Mouse (Mus musculus) midbrain, embryonic 11.5 days (tissue): ENCODE measurements around the gene Atg7. TPM values are rescaled to one million over a fixed set of nuclear protein-coding genes. Genes with fewer than 3 reads are reported as not detected.

Experiments
- ATAC-seq: fragments of 200-750 bp; cut with Nextera tagmentation; 2 replicates; pipeline ENCODE4 v1.8.0; 2017; ENCODE audit warnings: moderate TSS enrichment, moderate library complexity; ENCODE audit not compliant: low FRiP score
- DNase-seq: peaks from one replicate; pipeline ENCODE4 v3.0.0; 2015; ENCODE audit warnings: low spot score; ENCODE audit errors: missing footprints
- H3K27ac ChIP-seq: fragments of 300-500 bp; sonication (generic); 2 replicates; pipeline ENCODE4 v1.5.1; 2014; ENCODE audit warnings: low read depth, low read length
- H3K27me3 ChIP-seq: fragments of 300-500 bp; sonication (generic); 2 replicates; pipeline ENCODE4 v1.6.1; 2014; ENCODE audit warnings: mild to moderate bottlenecking, low read length, moderate library complexity, mixed read lengths; ENCODE audit not compliant: control insufficient read depth, insufficient read depth
- H3K36me3 ChIP-seq: fragments of 300-500 bp; sonication (generic); 2 replicates; pipeline ENCODE4 v1.6.1; 2014; ENCODE audit warnings: mild to moderate bottlenecking, low read length, moderate library complexity, mixed read lengths; ENCODE audit not compliant: control insufficient read depth, insufficient read depth
- H3K4me1 ChIP-seq: fragments of 300-500 bp; sonication (generic); 2 replicates; pipeline ENCODE4 v1.6.1; 2014; ENCODE audit warnings: low read length; ENCODE audit not compliant: control insufficient read depth, insufficient read depth
- H3K4me2 ChIP-seq: fragments of 300-500 bp; sonication (generic); 2 replicates; pipeline ENCODE4 v1.6.1; 2014; ENCODE audit warnings: mild to moderate bottlenecking, moderate library complexity
- H3K4me3 ChIP-seq: fragments of 300-500 bp; sonication (generic); 2 replicates; pipeline ENCODE4 v1.5.1; 2014; ENCODE audit warnings: low read depth, low read length
- H3K9ac ChIP-seq: fragments of 300-500 bp; sonication (generic); 2 replicates; pipeline ENCODE4 v1.6.1; 2014; ENCODE audit warnings: low read length
- H3K9me3 ChIP-seq: fragments of 300-500 bp; sonication (generic); 2 replicates; pipeline ENCODE4 v1.6.1; 2016; ENCODE audit warnings: low read length; ENCODE audit not compliant: control insufficient read depth
- WGBS: fragments of 180-500 bp; shearing (Covaris S2); extraction: QIAGEN DNeasy Blood & Tissue Kit; methylation state at CpG from one replicate; pipeline ENCODE4 v1.1.7; 2014; 5-methylcytosine and 5-hydroxymethylcytosine counted together
- polyA plus RNA-seq: library from polyadenylated mRNA; unstranded; fragments of >200 nt; fragmentation: Nextera tagmentation; extraction: Ambion mirVana; gene quantifications from 2 replicates; pipeline ENCODE4 v1.2.1, GENCODE M21; 2014

The Atg7 gene
- polyA plus RNA-seq, 1 experiment from 2014 or later = 17.6 TPM

- ATAC-seq (no peak), DNase-seq (peak; percentile 62)
- 83% methylated on average over 3 of the region's 3 CpGs for WGBS
- Histone ChIP-seq H3K27ac (no peak overlapping the region), H3K4me3 (no peak overlapping the region), H3K36me3 (no peaks in the 10 kb centered on the region), H3K4me1 (no peaks in the 10 kb centered on the region; the same call in 1 of the 2 replicates), H3K27me3 (peaks cover 4% of the 10 kb centered on the region; the same call in 1 of the 2 replicates), H3K9me3 (no peaks in the 10 kb centered on the region), H3K4me2 (no peak overlapping the region), H3K9ac (no peak overlapping the region)
Observed at GRCm38 (mm10) chr6:114735054-114735453, 92.2 kb downstream of the Atg7 start.

- H3K4me3 ChIP-seq = no peak overlapping the region
- no peak overlapping the region for H3K27ac ChIP-seq
- no peak overlapping the region for H3K4me2 ChIP-seq
- DNase-seq (peak; percentile 53), ATAC-seq (no peak)
- H3K4me1 ChIP-seq = no peaks in the 10 kb centered on the region; the same call in 1 of the 2 replicates
- no peaks in the 10 kb centered on the region for H3K36me3 ChIP-seq
- 93% methylated on average over 9 of the region's 9 CpGs for WGBS
- peaks cover 4% of the 10 kb centered on the region; the same call in 1 of the 2 replicates for H3K27me3 ChIP-seq
- H3K9ac ChIP-seq = no peak overlapping the region
- H3K9me3 ChIP-seq = no peaks in the 10 kb centered on the region
Observed at GRCm38 (mm10) chr6:114736355-114736754, 93.5 kb downstream of the Atg7 start.

- no peak overlapping the region for H3K4me3 ChIP-seq
Observed at GRCm38 (mm10) chr6:114737181-114737580, 94.3 kb downstream of the Atg7 start.

GRCm38 (mm10) chr6:114737931-114738759 is 95.2 kb downstream of the Atg7 start:
- no peak overlapping the region for H3K27ac ChIP-seq
- H3K4me2 ChIP-seq = peak overlapping the region; percentile 51
- H3K36me3 ChIP-seq = no peaks in the 10 kb centered on the region; the same call in 1 of the 2 replicates
- peak overlapping the region; percentile 26 for H3K4me3 ChIP-seq
- ATAC-seq (peak; percentile 64), DNase-seq (peak; percentile 92)
- H3K9ac ChIP-seq = peak overlapping the region; percentile 71
- H3K9me3 ChIP-seq = no peaks in the 10 kb centered on the region
- peaks cover 4% of the 10 kb centered on the region; the same call in 1 of the 2 replicates for H3K27me3 ChIP-seq
- H3K4me1 ChIP-seq = no peaks in the 10 kb centered on the region; the same call in 1 of the 2 replicates
- 9% methylated on average over 46 of the region's 46 CpGs for WGBS

More at GRCm38 (mm10) chr6:114737181-114737580, 94.3 kb downstream of the Atg7 start:
- no peak for ATAC-seq
- 83% methylated on average over 11 of the region's 11 CpGs for WGBS
- Histone ChIP-seq H3K27me3 (peaks cover 4% of the 10 kb centered on the region; the same call in 1 of the 2 replicates), H3K4me2 (no peak overlapping the region), H3K4me1 (no peaks in the 10 kb centered on the region; the same call in 1 of the 2 replicates), H3K9ac (no peak overlapping the region), H3K27ac (no peak overlapping the region), H3K36me3 (no peaks in the 10 kb centered on the region; the same call in 1 of the 2 replicates), H3K9me3 (no peaks in the 10 kb centered on the region)
- DNase-seq = peak; percentile 72

GRCm38 (mm10) chr6:114738760-114739112 is 95.8 kb downstream of the Atg7 start:
- Histone ChIP-seq H3K4me1 (no peaks in the 10 kb centered on the region; the same call in 1 of the 2 replicates), H3K9ac (peak overlapping the region; percentile 71), H3K9me3 (no peaks in the 10 kb centered on the region), H3K4me3 (no peak overlapping the region; the same call in 1 of the 2 replicates), H3K27ac (no peak overlapping the region), H3K36me3 (no peaks in the 10 kb centered on the region; the same call in 1 of the 2 replicates), H3K27me3 (peaks cover 4% of the 10 kb centered on the region; the same call in 1 of the 2 replicates), H3K4me2 (peak overlapping the region; percentile 51)
- WGBS = 81% methylated on average over 4 of the region's 4 CpGs
- DNase-seq (peak; percentile 85), ATAC-seq (peak; percentile 38; the same call in 1 of the 2 replicates)

- H3K9ac ChIP-seq = no peak overlapping the region
- 92% methylated on average over 12 of the region's 12 CpGs for WGBS
- H3K27me3 ChIP-seq = peaks cover 2% of the 10 kb centered on the region; the same call in 1 of the 2 replicates
- H3K4me3 ChIP-seq = no peak overlapping the region
- no peak overlapping the region for H3K27ac ChIP-seq
- H3K4me1 ChIP-seq = no peaks in the 10 kb centered on the region; the same call in 1 of the 2 replicates
- peak; percentile 53 for DNase-seq
- no peak for ATAC-seq
- H3K4me2 ChIP-seq = no peak overlapping the region
- no peaks in the 10 kb centered on the region for H3K9me3 ChIP-seq
- no peaks in the 10 kb centered on the region; the same call in 1 of the 2 replicates for H3K36me3 ChIP-seq
Observed at GRCm38 (mm10) chr6:114742209-114743003, 99.5 kb downstream of the Atg7 start.

- no peaks in the 10 kb centered on the region for H3K27me3 ChIP-seq
- H3K36me3 ChIP-seq = no peaks in the 10 kb centered on the region; the same call in 1 of the 2 replicates
- ATAC-seq = no peak
- H3K4me2 ChIP-seq = no peak overlapping the region
- no peak overlapping the region for H3K27ac ChIP-seq
- DNase-seq = peak; percentile 67
- no peak overlapping the region for H3K9ac ChIP-seq
- no peaks in the 10 kb centered on the region; the same call in 1 of the 2 replicates for H3K4me1 ChIP-seq
- no peaks in the 10 kb centered on the region for H3K9me3 ChIP-seq
- WGBS = 94% methylated on average over 8 of the region's 8 CpGs
- no peak overlapping the region for H3K4me3 ChIP-seq
Observed at GRCm38 (mm10) chr6:114743126-114743525, 100.2 kb downstream of the Atg7 start.

GRCm38 (mm10) chr6:114743845-114744244 is 100.9 kb downstream of the Atg7 start:
- WGBS = 81% methylated on average over 2 of the region's 2 CpGs
- ATAC-seq = no peak
- peak; percentile 72 for DNase-seq

More at GRCm38 (mm10) chr6:114743845-114744244, 100.9 kb downstream of the Atg7 start:
- H3K4me3 ChIP-seq = no peak overlapping the region
- H3K27ac ChIP-seq = no peak overlapping the region
- H3K27me3 ChIP-seq = no peaks in the 10 kb centered on the region
- no peaks in the 10 kb centered on the region for H3K4me1 ChIP-seq
- H3K36me3 ChIP-seq = no peaks in the 10 kb centered on the region; the same call in 1 of the 2 replicates
- H3K9ac ChIP-seq = no peak overlapping the region
- H3K4me2 ChIP-seq = no peak overlapping the region
- no peaks in the 10 kb centered on the region for H3K9me3 ChIP-seq
